Mouse (Mus musculus): Measurements from ENCODE around the gene Katnal1. TPM values are rescaled to one million over a fixed set of nuclear protein-coding genes. Genes with fewer than 3 reads are reported as not detected.

Katnal1 gene
- total RNA-seq, 2 experiments from 2014 or later: 67.0 to 73.5 TPM

- DNase-seq (ENCODE audit: low spot score in 2 of 2): no peak
- intact Hi-C loops (cut with DNase I): no loop called here
Observed at GRCm38 (mm10) chr5:148956091-148956490, 27.0 kb upstream of the Katnal1 start.

DNA sequence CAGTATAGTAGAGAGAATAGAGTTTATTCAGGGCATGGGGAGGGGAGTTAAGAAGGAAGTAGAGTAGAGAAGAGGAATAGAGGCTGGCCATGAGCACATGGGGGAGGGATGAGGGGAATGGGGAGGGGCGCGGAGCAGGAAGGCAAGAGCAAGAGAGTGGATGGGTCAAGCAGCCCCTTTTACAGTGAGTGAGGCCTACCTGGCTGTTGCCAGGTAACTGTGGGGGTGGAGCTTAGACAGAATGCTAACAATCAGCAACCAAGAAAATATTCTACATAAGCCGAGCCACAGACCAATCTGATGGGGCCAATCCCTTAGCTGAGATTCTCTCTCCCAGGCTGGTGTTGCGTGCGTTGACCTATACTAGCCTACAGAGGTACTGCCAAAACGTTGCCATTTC lies 26.5 kb upstream of the Katnal1 start:
- no peak for DNase-seq (ENCODE audit: low spot score in 2 of 2)
- intact Hi-C loops (cut with DNase I): no loop called here

GRCm38 (mm10) chr5:148954314-148955060 lies 25.4 kb upstream of the Katnal1 start:
- intact Hi-C loops (cut with DNase I): loop anchor here (5.0 kb wide), 1 partner anchor 57 kb away; no protein-coding TSS in a partner anchor
- DNase-seq (ENCODE audit: low spot score in 2 of 2): no peak

GRCm38 (mm10) chr5:148953098-148953497 lies 24.0 kb upstream of the Katnal1 start:
- no peak for DNase-seq (ENCODE audit: low spot score in 2 of 2)
- intact Hi-C loops (cut with DNase I): loop anchor here (5.0 kb wide), 1 partner anchor 56 kb away; no protein-coding TSS in a partner anchor

DNA sequence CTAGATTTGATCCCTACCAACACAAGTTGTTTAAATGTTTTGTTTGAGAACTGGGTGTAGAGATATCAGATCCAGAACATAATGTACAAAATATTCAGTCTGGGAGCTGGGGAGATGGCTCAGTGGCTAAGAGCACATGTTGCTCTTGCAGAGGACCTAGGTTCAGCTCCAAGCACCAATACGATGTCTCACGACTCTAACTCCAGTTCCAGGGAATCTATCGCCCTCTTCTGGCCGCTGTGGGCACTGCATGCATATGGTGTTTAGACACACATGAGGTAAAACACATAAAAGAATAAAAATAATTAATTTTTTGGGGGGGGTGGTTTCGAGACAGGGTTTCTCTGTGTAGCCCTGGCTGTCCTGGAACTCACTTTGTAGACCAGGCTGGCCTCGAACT lies 23.3 kb upstream of the Katnal1 start:
- no peak for DNase-seq (ENCODE audit: low spot score in 2 of 2)
- intact Hi-C loops (cut with DNase I): loop anchor here (5.0 kb wide), 1 partner anchor 55 kb away; no protein-coding TSS in a partner anchor

DNA sequence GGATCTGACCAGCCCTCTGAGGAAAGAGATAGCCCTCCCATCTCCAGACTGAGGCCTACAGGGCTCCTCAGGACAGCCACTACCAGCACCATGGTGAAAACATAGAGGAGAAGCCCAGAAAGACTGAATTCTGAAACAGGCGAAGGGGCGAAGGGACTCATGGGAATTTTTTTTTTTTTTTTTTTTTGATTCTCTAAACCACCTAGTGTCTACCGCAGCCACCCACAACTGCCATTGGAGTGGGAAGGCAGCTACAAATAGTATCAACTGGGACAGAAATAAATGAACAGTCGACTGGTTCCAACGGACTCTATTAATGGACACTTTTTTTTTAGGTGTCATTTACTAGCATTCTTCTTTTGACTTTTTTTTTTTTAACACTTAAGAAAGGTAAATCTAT lies 22.2 kb upstream of the Katnal1 start:
- no peak for DNase-seq (ENCODE audit: low spot score in 2 of 2)
- intact Hi-C loops (cut with DNase I): loop anchor here (5.0 kb wide), 1 partner anchor 54 kb away; no protein-coding TSS in a partner anchor

DNA sequence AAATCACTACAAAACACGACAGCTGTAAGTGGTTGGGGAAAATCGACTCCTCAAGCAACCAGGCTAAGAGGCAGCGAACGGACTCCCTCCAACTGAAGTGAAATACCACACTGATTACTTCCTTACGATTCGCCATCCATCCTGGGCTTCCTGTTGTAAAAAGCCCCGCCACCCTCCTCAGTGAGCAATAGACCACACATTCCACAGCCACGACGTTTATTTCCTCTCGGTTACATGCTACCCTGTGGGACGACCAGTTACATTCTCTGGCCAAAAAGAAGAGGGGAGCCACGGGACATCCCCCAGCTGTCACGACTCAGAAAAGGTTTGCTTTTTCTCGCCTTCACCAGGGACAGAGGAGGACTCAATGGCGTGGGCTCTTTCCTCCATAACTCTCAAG lies 20.9 kb upstream of the Katnal1 start:
- intact Hi-C loops (cut with DNase I): loop anchor here (5.0 kb wide), 1 partner anchor 53 kb away; no protein-coding TSS in a partner anchor
- peak in 1 of 2 experiments; percentile 38 for DNase-seq (ENCODE audit: low spot score in 2 of 2)

GRCm38 (mm10) chr5:148948577-148948976 lies 19.5 kb upstream of the Katnal1 start:
- DNase-seq (ENCODE audit: low spot score in 2 of 2): no peak
- intact Hi-C loops (cut with DNase I): no loop called here

DNA sequence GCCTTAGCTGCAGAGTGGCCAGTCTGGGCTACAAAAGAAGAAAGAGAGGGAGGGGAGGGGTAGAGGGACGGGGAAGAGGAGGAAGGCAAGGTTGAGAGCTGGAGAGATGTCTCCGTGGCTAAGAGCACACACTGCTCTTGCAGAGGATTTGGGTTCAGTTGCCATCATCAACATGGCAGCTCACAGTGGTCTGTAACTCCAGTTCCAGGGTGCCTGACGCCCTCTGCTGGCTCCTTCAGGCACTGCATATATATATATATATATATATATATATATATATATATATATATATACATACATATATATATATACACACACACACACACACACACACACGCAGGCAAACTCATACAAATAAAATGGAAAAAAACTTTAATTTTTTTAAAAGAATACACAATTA lies 18.3 kb upstream of the Katnal1 start:
- intact Hi-C loops (cut with DNase I): no loop called here
- no peak for DNase-seq (ENCODE audit: low spot score in 2 of 2)

- no peak for DNase-seq (ENCODE audit: low spot score in 2 of 2)
- intact Hi-C loops (cut with DNase I): no loop called here
Observed at GRCm38 (mm10) chr5:148946787-148947186, 17.7 kb upstream of the Katnal1 start.

DNA sequence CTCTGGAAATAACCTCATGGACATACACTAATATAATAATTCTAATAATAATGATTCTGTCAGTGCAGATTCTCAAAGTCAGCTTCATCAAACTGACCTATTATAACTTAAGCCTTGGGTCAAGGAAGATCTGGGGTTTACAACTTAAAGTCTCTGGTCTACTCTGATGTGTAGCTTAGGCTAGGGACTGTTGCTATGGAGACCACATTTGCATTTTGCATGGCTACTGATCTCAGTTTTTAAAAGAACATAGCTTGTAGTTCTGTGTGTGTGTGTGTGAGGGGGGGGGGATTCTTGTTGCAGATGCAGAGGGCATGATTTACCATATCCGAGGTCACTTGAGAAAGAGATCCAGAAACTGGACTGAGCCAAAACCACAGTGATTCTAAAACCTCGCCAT lies 16.6 kb upstream of the Katnal1 start:
- intact Hi-C loops (cut with DNase I): no loop called here
- no peak for DNase-seq (ENCODE audit: low spot score in 2 of 2)

- intact Hi-C loops (cut with DNase I): no loop called here
Observed at GRCm38 (mm10) chr5:148944024-148944423, 14.9 kb upstream of the Katnal1 start.

DNA sequence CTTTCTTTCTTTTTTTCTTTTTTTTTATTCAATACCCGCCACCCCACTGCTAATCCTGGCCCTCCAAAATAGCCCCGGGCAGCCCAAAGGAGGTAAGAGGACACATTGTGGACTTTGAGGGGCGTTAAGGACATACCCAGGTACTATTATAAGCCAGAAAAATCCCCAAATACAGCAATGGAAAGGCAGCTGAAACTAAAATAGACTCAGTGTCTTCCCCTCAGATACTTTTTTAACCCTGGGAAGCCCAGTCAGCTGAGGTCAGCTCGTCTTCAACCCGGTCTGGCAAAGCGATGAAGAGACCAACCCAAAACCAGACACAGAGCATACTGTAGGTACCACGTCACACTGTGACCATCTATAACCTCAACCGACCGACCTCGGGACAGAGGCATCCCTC lies 14.3 kb upstream of the Katnal1 start:
- intact Hi-C loops (cut with DNase I): no loop called here

More at GRCm38 (mm10) chr5:148944024-148944423, 14.9 kb upstream of the Katnal1 start:
- no peak for DNase-seq (ENCODE audit: low spot score in 2 of 2)

GRCm38 (mm10) chr5:148942957-148943356 lies 13.8 kb upstream of the Katnal1 start:
- DNase-seq (ENCODE audit: low spot score in 2 of 2): no peak
- intact Hi-C loops (cut with DNase I): no loop called here

More for the DNA sequence above, 14.3 kb upstream of the Katnal1 start:
- no peak for DNase-seq (ENCODE audit: low spot score in 2 of 2)

GRCm38 (mm10) chr5:148942305-148942704 lies 13.2 kb upstream of the Katnal1 start:
- intact Hi-C loops (cut with DNase I): no loop called here
- no peak for DNase-seq (ENCODE audit: low spot score in 2 of 2)

- DNase-seq (ENCODE audit: low spot score in 2 of 2): no peak
- intact Hi-C loops (cut with DNase I): no loop called here
Observed at GRCm38 (mm10) chr5:148941867-148942266, 12.7 kb upstream of the Katnal1 start.

DNA sequence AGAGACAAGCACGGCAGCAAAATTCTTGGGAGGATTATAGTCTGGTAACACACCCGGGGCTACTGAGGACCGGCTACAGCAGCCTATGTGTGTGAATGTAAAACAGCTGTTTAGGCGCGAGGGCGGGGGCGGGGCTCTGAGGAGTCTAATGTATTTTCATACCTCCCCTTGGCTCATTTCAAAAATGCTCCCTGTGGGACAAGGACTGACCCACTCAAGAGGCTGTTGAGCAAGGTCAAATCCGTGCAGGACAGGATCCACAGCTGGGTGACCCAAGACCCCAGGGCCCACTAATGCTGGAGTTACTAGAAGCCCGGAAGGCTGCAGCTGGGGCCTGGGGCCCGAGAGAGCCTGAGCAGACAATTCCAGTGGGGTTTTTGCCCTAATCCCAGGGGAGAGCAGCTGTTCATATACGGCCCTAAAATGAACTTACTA lies 10.8 kb upstream of the Katnal1 start:
- no peak for DNase-seq (ENCODE audit: low spot score in 2 of 2)
- intact Hi-C loops (cut with DNase I): no loop called here

DNA sequence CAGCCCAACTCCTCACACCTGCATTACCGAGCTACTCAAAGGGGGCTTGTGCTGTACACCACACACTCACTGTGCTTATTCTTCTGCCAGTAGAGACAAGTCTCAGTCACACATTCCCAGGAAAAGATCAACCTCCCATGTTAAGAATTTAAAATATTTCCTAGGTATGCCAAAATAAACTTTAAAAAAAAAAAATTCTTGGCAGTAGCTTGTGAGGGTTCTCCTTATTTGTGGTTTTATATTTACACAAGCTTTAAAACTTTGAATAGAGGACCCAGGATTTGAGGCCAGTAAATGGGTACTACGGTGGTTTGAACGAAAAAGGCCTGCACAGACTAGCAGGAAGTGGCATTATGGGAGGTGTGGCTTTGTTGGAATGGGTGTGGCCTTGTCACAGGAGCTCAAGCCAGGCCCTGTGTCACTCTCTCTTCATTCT lies 7.4 kb upstream of the Katnal1 start:
- no peak for DNase-seq (ENCODE audit: low spot score in 2 of 2)
- intact Hi-C loops (cut with DNase I): no loop called here

DNA sequence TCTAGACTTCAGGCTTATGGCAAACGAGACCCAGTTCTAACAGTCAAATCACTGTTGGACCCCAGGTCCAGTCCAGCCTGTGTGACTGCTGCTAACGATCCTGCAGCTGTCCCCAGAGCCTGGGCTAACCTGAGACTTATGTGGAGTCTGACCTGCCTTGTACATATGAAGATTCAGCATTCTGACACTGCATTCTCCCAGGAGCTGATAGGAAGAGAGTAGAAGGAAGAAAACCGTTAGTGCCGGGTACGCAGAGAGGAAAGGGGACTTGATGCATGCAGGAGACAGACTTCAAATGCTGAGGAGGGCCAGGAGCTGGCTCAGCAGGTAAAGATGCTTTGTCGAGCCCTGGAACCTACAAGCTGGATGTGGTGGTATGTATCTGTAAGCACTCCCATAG lies 6.8 kb upstream of the Katnal1 start:
- DNase-seq (ENCODE audit: low spot score in 2 of 2): no peak
- intact Hi-C loops (cut with DNase I): no loop called here

GRCm38 (mm10) chr5:148935071-148935821 lies 6.1 kb upstream of the Katnal1 start:
- DNase-seq (ENCODE audit: low spot score in 2 of 2): no peak
- intact Hi-C loops (cut with DNase I): no loop called here

- DNase-seq (ENCODE audit: low spot score in 2 of 2): no peak
- intact Hi-C loops (cut with DNase I): no loop called here
Observed at GRCm38 (mm10) chr5:148934457-148934856, 5.3 kb upstream of the Katnal1 start.
